Mouse (Mus musculus) splenic B cell, adult 2 months (primary cell): ENCODE measurements at regions not wholly inside any gene's neighbourhood (a gene's known extent, or its start where the extent isn't known, plus 50 kb on each side); places are given as distances from the start of the nearest gene placed in this dataset.

ENCODE experiments used
- DNase-seq: peaks from one replicate; pipeline ENCODE4 v3.0.0-alpha.2; 2011; ENCODE audit warnings: low read depth, low spot score
- H3K27me3 ChIP-seq: 2 replicates; pipeline ENCODE4 v1.6.1; 2012; ENCODE audit warnings: mild to moderate bottlenecking, low read length, moderate library complexity, mixed read lengths; ENCODE audit not compliant: control insufficient read depth, poor library complexity, insufficient read depth, severe bottlenecking
- H3K36me3 ChIP-seq: 2 replicates; pipeline ENCODE4 v1.6.1; 2012; ENCODE audit warnings: mild to moderate bottlenecking, low read length, moderate library complexity, mixed read lengths; ENCODE audit not compliant: control insufficient read depth, poor library complexity, insufficient read depth, severe bottlenecking

DNA sequence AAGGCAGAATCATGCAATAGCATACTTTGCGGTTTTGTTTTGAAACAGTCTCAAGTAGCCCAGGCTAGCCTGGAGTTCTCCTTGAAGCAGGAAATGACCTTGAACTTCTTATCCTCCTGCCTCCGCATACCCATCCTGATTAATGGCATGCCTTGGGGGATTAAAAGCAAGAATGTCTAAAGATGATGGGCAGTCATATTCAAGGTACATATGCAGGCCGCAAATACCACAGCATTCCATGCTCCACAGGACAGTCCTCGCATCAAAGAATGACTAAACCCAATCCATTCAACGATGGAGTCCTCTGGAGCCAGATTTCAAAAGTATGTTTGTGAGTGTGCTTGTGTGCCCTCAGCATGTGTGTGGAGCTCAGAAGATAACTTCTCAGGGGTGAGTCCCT is 69.1 kb upstream of the Tbx3 start:
- no peaks in the 10 kb centered on the region for H3K36me3 ChIP-seq
- no peak for DNase-seq
- no peaks in the 10 kb centered on the region for H3K27me3 ChIP-seq

GRCm38 (mm10) chr5:119602001-119602400 is 68.5 kb upstream of the Tbx3 start:
- H3K27me3 ChIP-seq = no peaks in the 10 kb centered on the region
- H3K36me3 ChIP-seq = no peaks in the 10 kb centered on the region
- DNase-seq = no peak

GRCm38 (mm10) chr5:119605444-119605843 is 65.0 kb upstream of the Tbx3 start:
- DNase-seq = no peak
- H3K36me3 ChIP-seq = no peaks in the 10 kb centered on the region
- H3K27me3 ChIP-seq = no peaks in the 10 kb centered on the region

- DNase-seq = no peak
- no peaks in the 10 kb centered on the region for H3K27me3 ChIP-seq
- no peaks in the 10 kb centered on the region for H3K36me3 ChIP-seq
These were observed 57.1 kb upstream of the Tbx3 start for GRCm38 (mm10) chr5:119613413-119613812.

DNA sequence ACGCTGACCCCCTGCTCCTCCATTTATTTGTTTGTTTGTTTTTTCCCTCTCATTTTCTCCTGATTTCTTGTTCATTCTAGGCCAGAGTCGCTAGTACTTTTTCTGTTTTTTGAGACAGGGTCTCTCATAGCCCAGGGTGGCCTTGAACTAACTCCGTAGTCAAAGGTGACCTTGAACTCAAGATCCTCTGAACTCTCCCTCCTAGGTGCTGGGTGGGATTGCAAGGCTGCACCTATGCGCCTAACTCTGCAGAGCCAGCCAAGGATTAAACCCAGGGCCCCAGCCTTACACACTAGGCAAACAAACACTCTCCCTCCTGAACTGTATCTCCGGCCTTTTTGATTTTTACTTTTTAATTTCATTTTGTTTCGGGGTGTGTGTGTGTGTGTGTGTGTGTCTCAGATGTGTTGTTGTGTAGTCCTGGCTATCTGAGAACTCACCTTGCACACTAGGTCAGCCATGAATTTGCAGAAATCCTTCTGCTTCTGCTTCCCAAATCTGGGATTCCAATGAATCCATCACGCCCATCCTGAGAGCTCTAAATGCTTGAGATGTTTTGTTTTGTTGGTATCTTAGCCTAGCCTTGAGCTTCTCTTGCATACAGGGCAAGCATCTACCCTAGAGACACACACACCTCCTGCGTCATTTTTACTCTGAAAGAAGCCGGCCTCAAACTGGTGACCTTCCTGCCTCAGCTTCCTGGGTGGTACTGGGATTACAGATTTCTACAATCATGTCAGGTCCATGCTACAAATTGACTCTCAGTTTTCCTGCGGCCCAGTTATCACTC is 56.3 kb upstream of the Tbx3 start:
- H3K27me3 ChIP-seq = no peaks in the 10 kb centered on the region
- DNase-seq = no peak
- H3K36me3 ChIP-seq = no peaks in the 10 kb centered on the region

DNA sequence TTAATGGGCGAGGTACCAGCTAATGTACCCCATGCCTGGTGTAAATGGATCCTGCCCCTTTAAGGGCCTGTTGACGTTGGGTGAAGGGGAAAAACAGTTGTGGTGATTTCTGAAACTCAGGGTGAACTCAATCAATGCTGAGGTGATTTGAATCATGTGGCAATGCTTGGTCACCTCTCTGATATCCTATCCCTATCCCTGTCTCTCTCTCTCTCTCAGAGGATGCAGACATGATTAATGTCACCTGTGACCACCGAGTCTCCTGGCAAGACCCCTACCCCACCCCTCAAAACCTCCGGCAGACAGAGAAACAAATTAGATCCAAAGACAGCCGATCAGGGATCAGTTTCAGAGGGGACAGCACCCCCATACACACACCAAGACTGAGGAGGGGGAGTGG is 54.8 kb upstream of the Tbx3 start:
- Histone ChIP-seq H3K27me3 (no peaks in the 10 kb centered on the region), H3K36me3 (no peaks in the 10 kb centered on the region)
- DNase-seq = no peak

- Histone ChIP-seq H3K27me3 (no peaks in the 10 kb centered on the region), H3K36me3 (no peaks in the 10 kb centered on the region)
- no peak for DNase-seq
These were observed 52.6 kb upstream of the Tbx3 start for GRCm38 (mm10) chr5:119617856-119618255.

GRCm38 (mm10) chr5:119619906-119620305 is 50.6 kb upstream of the Tbx3 start:
- no peaks in the 10 kb centered on the region for H3K27me3 ChIP-seq
- DNase-seq = no peak

More at GRCm38 (mm10) chr5:119619906-119620305, 50.6 kb upstream of the Tbx3 start:
- no peaks in the 10 kb centered on the region for H3K36me3 ChIP-seq
